Mouse (Mus musculus): Measurements from ENCODE around the gene Cenpe. TPM values are rescaled to one million over a fixed set of nuclear protein-coding genes. Genes with fewer than 3 reads are reported as not detected.

The Cenpe gene
- total RNA-seq, 2 experiments from 2014 or later: 0.82 to 1.1 TPM

Other genes starting within 250 kb of the Cenpe start
- 1 to 10 TPM; 3.2 to 4.6 TPM for gene Bdh2, start 68.7 kb downstream of the Cenpe start, total RNA-seq (2021)
- gene Slc9b2, start 95.2 kb downstream of the Cenpe start, total RNA-seq (2021): under 1 TPM; 0.18 to 0.35 TPM
- under 1 TPM; 0.69 to 0.92 TPM for gene Slc9b1, start 135.5 kb downstream of the Cenpe start, total RNA-seq (2021)
- 10 to 100 TPM; 44.1 to 49.3 TPM for gene Cisd2, start 211.4 kb downstream of the Cenpe start, total RNA-seq (2021)
- 100 to 1,000 TPM; 365 to 406 TPM for gene Ube2d3, start 225.6 kb downstream of the Cenpe start, total RNA-seq (2021)

Data from heart, adult 18-20 months (tissue).